Mouse (Mus musculus): ENCODE measurements around the gene Avl9.
A peak's percentile ranks its signal among the peaks of the same experiment; 100 is the strongest.

Gene Avl9

GRCm38 (mm10) chr6:56796232-56796631, 81.5 kb downstream of the Avl9 start:
- DNase-seq, result no peak

GRCm38 (mm10) chr6:56796668-56797141, 82.0 kb downstream of the Avl9 start:
- DNase-seq, result peak in 1 of 2 experiments; percentile 21

- DNase-seq, result peak; percentile 90 to 92
These were observed 82.8 kb downstream of the Avl9 start, which contains the start of gene Kbtbd2 for GRCm38 (mm10) chr6:56797311-56798151. Kbtbd2 (minus strand) TSS chr6:56797813.

- DNase-seq, result no peak
These were observed 83.4 kb downstream of the Avl9 start for GRCm38 (mm10) chr6:56798152-56798465.

- no peak for DNase-seq
These were observed 90.3 kb downstream of the Avl9 start for GRCm38 (mm10) chr6:56805026-56805425.

- DNase-seq, result no peak
These were observed 91.5 kb downstream of the Avl9 start for GRCm38 (mm10) chr6:56806195-56806594.

- DNase-seq, result no peak
These were observed 94.0 kb downstream of the Avl9 start for GRCm38 (mm10) chr6:56808656-56809055.
